Mouse (Mus musculus) ES-Bruce4 (cell line): ENCODE measurements around the gene Bclaf3.

Experiments used
- CTCF ChIP-seq: IDR thresholded peaks from one replicate; pipeline ENCODE4 v1.8.1; 2011; ENCODE audit warnings: low read depth, low read length
- EP300 ChIP-seq: IDR thresholded peaks from 2 replicates; pipeline ENCODE4 v1.6.1; 2011; ENCODE audit warnings: low read depth, low read length; ENCODE audit not compliant: insufficient read depth
- POLR2A ChIP-seq: IDR thresholded peaks from one replicate; pipeline ENCODE4 v1.8.1; 2011; ENCODE audit warnings: low read length; ENCODE audit not compliant: insufficient read depth

DNA sequence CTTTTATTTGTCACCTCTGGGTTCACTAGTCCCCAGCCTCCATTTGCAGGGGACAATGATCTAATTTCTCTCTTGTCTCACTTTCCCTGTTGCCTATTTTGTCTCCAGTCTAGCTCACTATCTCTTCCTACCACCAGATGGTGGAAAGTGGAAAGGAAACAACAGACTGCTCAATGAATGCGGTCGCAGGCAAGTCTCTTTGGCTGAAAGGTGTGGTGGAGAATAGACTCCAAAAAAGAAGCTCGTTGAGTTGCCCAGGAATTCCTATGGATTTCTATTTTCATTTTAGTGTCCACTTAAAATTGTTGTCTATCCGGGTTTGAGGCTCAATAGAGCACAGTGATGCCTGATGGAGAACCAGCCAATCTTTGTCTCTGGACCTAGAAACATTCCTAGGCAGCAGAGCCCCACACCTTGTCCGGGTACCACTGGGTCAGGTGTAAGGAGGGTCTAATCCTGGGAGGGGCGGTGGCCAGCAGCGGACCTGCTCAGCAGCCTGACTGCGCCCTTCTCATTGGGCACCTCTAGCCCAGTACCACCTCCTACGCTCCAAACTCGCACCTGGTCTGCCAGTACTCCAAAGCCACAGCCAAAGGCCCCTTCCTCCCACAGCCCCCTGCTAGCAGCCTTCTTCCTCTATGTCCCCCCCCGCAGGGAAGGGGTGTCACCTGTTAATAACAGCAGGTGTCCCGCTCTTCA is 99.9 kb downstream of the Bclaf3 start:
- TF ChIP-seq POLR2A, result no peak
- TF ChIP-seq CTCF, result no peak
- TF ChIP-seq EP300, result no peak
